Mouse (Mus musculus) olfactory bulb, adult 2 months (tissue): ENCODE results near the gene Wbp11. TPM values are rescaled to one million over a fixed set of nuclear protein-coding genes. Genes with fewer than 3 reads are reported as not detected.

Source experiments
- H3K27ac ChIP-seq: fragments of 200-500 bp; 2 replicates; pipeline ENCODE4 v1.5.1; 2012; ENCODE audit warnings: low read depth, low read length; ENCODE audit not compliant: insufficient read depth
- H3K4me1 ChIP-seq: fragments of 200-500 bp; 2 replicates; pipeline ENCODE4 v1.6.1; 2012; ENCODE audit warnings: low read length; ENCODE audit not compliant: control insufficient read depth, insufficient read depth
- H3K4me3 ChIP-seq: fragments of 200-500 bp; 2 replicates; pipeline ENCODE4 v1.5.1; 2012; ENCODE audit warnings: mild to moderate bottlenecking, low read depth, low read length, moderate library complexity; ENCODE audit not compliant: insufficient read depth
- CTCF ChIP-seq: fragments of 200-500 bp; IDR thresholded peaks from 2 replicates; pipeline ENCODE4 v1.5.1; 2012; ENCODE audit warnings: low read depth, mild to moderate bottlenecking, low read length, moderate library complexity; ENCODE audit not compliant: insufficient read depth
- POLR2A ChIP-seq: fragments of 200-500 bp; IDR thresholded peaks from 2 replicates; pipeline ENCODE4 v1.6.1; 2012; ENCODE audit warnings: mild to moderate bottlenecking, low read depth, low read length, moderate library complexity; ENCODE audit not compliant: insufficient read depth
- WGBS: fragments of 180-500 bp; shearing (Covaris S2); methylation state at CpG from one replicate; pipeline ENCODE4 v1.1.7; 2018; 5-methylcytosine and 5-hydroxymethylcytosine counted together
- polyA plus RNA-seq: library from polyadenylated mRNA; stranded (reverse); fragments of >200 nt; gene quantifications from 2 replicates; pipeline ENCODE4 v1.2.4, GENCODE M21; 2012; ENCODE audit warnings: low replicate concordance; ENCODE audit not compliant: missing spikeins, insufficient read depth, insufficient read length

The Wbp11 gene
- polyA plus RNA-seq, 1 experiment = 319 TPM

- TF ChIP-seq POLR2A = no peak
- TF ChIP-seq CTCF = peak; percentile 35; the same call in 1 of the 2 replicates
- H3K4me3 ChIP-seq = no peak overlapping the region
- H3K27ac ChIP-seq = no peak overlapping the region
- 28% methylated on average over 2 of the region's 2 CpGs for WGBS
- peaks cover 2% of the 10 kb centered on the region; the same call in 1 of the 2 replicates for H3K4me1 ChIP-seq
These were observed 19.8 kb upstream of the Wbp11 start for GRCm38 (mm10) chr6:136847790-136848189.

GRCm38 (mm10) chr6:136847267-136847666 lies 19.2 kb upstream of the Wbp11 start:
- Histone ChIP-seq H3K4me1 (no peaks in the 10 kb centered on the region), H3K4me3 (no peak overlapping the region), H3K27ac (no peak overlapping the region)
- TF ChIP-seq CTCF (no peak), POLR2A (no peak)
- 94% methylated on average over 3 of the region's 3 CpGs for WGBS

- Histone ChIP-seq H3K27ac (no peak overlapping the region), H3K4me3 (no peak overlapping the region), H3K4me1 (no peaks in the 10 kb centered on the region)
- TF ChIP-seq POLR2A (no peak), CTCF (no peak)
- 68% methylated on average over 5 of the region's 5 CpGs for WGBS
These were observed 17.9 kb upstream of the Wbp11 start for GRCm38 (mm10) chr6:136845706-136846480.

GRCm38 (mm10) chr6:136844903-136845302 lies 16.9 kb upstream of the Wbp11 start:
- no peaks in the 10 kb centered on the region for H3K4me1 ChIP-seq
- no peak overlapping the region for H3K27ac ChIP-seq
- WGBS = 38% methylated on average over 2 of the region's 2 CpGs

GRCm38 (mm10) chr6:136837323-136837722 lies 9.3 kb upstream of the Wbp11 start:
- 0 out of 2 replicates have a peak, but pooled peaks cover 3% of the 10 kb centered on the region for H3K4me1 ChIP-seq
- H3K4me3 ChIP-seq = no peak overlapping the region
- TF ChIP-seq POLR2A (no peak), CTCF (no peak)
- no peak overlapping the region for H3K27ac ChIP-seq
- WGBS = 38% methylated on average over 3 of the region's 3 CpGs

More at GRCm38 (mm10) chr6:136844903-136845302, 16.9 kb upstream of the Wbp11 start:
- TF ChIP-seq CTCF (no peak), POLR2A (no peak)
- H3K4me3 ChIP-seq = no peak overlapping the region

- WGBS = 58% methylated on average over 4 of the region's 4 CpGs
- Histone ChIP-seq H3K4me1 (0 out of 2 replicates have a peak, but pooled peaks cover 3% of the 10 kb centered on the region), H3K27ac (0 out of 2 replicates have a peak within 1 kb of the TSS, but pooled peaks have one; percentile 24), H3K4me3 (0 out of 2 replicates have a peak within 1 kb of the TSS, but pooled peaks have one; percentile 23)
- TF ChIP-seq POLR2A (no peak), CTCF (no peak)
These were observed 7.3 kb upstream of the Wbp11 start, which contains the start of gene Smco3 for GRCm38 (mm10) chr6:136835352-136835751. Gene Smco3, minus strand, starts transcription at chr6:136835452.

- no peak overlapping the region for H3K4me3 ChIP-seq
- 82% methylated on average over 5 of the region's 5 CpGs for WGBS
- 0 out of 2 replicates have a peak, but pooled peaks cover under 1% of the 10 kb centered on the region for H3K4me1 ChIP-seq
- TF ChIP-seq POLR2A = no peak
- no peak for TF ChIP-seq CTCF
- H3K27ac ChIP-seq = no peak overlapping the region
These were observed 3.7 kb upstream of the Wbp11 start for GRCm38 (mm10) chr6:136831712-136832111.

GRCm38 (mm10) chr6:136828681-136829080 lies 648 bp upstream of the Wbp11 start:
- Histone ChIP-seq H3K27ac (0 out of 2 replicates have a peak overlapping the region, but pooled peaks have one; percentile 88), H3K4me3 (no peak overlapping the region)
- WGBS = 32% methylated on average over 4 of the region's 4 CpGs

GRCm38 (mm10) chr6:136827516-136827880 lies 535 bp downstream of the Wbp11 start, which contains the start of gene BC049715:
Gene BC049715, plus strand, starts transcription at chr6:136827626.
- no peak for TF ChIP-seq POLR2A
- TF ChIP-seq CTCF = no peak
- under 1% methylated on average over 34 of the region's 34 CpGs for WGBS

More at GRCm38 (mm10) chr6:136828681-136829080, 648 bp upstream of the Wbp11 start:
- TF ChIP-seq CTCF = no peak
- TF ChIP-seq POLR2A = no peak
- H3K4me1 ChIP-seq = no peaks in the 10 kb centered on the region

More at GRCm38 (mm10) chr6:136827516-136827880, 535 bp downstream of the Wbp11 start, which contains the start of gene BC049715:
- peak within 1 kb of the TSS; percentile 88 for H3K27ac ChIP-seq
- peak within 1 kb of the TSS; percentile 84 for H3K4me3 ChIP-seq
- H3K4me1 ChIP-seq = no peaks in the 10 kb centered on the region
